Mouse (Mus musculus): ENCODE data around the gene Dglucy. TPM values are rescaled to one million over a fixed set of nuclear protein-coding genes. Genes with fewer than 3 reads are reported as not detected.
A peak's percentile ranks its signal among the peaks of the same experiment; 100 is the strongest.

Dglucy gene
- polyA plus RNA-seq, 1 experiment from 2014 or later = 1.2 TPM

GRCm38 (mm10) chr12:100886877-100887276 lies 108.0 kb downstream of the Dglucy start:
- Histone ChIP-seq H3K27me3 (peaks cover 4% of the 10 kb centered on the region; the same call in 1 of the 2 replicates), H3K4me3 (replicated peaks) (no peak overlapping the region), H3K27ac (replicated peaks) (no peak overlapping the region), H3K4me2 (no peak overlapping the region), H3K4me1 (replicated peaks) (no peaks in the 10 kb centered on the region), H3K36me3 (replicated peaks) (no peaks in the 10 kb centered on the region), H3K9ac (no peak overlapping the region), H3K9me3 (replicated peaks) (no peaks in the 10 kb centered on the region)
- no peak for ATAC-seq (ENCODE audit: insufficient read depth)
- WGBS (ENCODE audit: insufficient replicate concordance) = 62% methylated on average over 4 of the region's 4 CpGs

- Histone ChIP-seq H3K27me3 (peaks cover 4% of the 10 kb centered on the region; the same call in 1 of the 2 replicates), H3K9me3 (replicated peaks) (no peaks in the 10 kb centered on the region), H3K4me1 (replicated peaks) (no peaks in the 10 kb centered on the region), H3K27ac (replicated peaks) (no peak overlapping the region), H3K36me3 (replicated peaks) (no peaks in the 10 kb centered on the region), H3K4me2 (no peak overlapping the region), H3K4me3 (replicated peaks) (no peak overlapping the region), H3K9ac (no peak overlapping the region)
- ATAC-seq (ENCODE audit: insufficient read depth) = no peak
- WGBS (ENCODE audit: insufficient replicate concordance) = 29% methylated on average over 12 of the region's 12 CpGs
Observed at GRCm38 (mm10) chr12:100887801-100888258, 109.0 kb downstream of the Dglucy start.

- Histone ChIP-seq H3K9me3 (replicated peaks) (no peaks in the 10 kb centered on the region), H3K4me3 (replicated peaks) (no peak overlapping the region), H3K9ac (no peak overlapping the region), H3K36me3 (replicated peaks) (no peaks in the 10 kb centered on the region), H3K27ac (replicated peaks) (no peak overlapping the region), H3K27me3 (peaks cover 4% of the 10 kb centered on the region; the same call in 1 of the 2 replicates), H3K4me2 (no peak overlapping the region), H3K4me1 (replicated peaks) (no peaks in the 10 kb centered on the region)
- ATAC-seq (ENCODE audit: insufficient read depth) = no peak
- WGBS (ENCODE audit: insufficient replicate concordance) = 39% methylated on average over 3 of the region's 3 CpGs
Observed at GRCm38 (mm10) chr12:100890548-100890947, 111.7 kb downstream of the Dglucy start.

- no peak overlapping the region for H3K9ac ChIP-seq
- H3K36me3 ChIP-seq (replicated peaks) = no peaks in the 10 kb centered on the region
- no peak for ATAC-seq (ENCODE audit: insufficient read depth)
- no peak overlapping the region for H3K4me2 ChIP-seq
- H3K4me1 ChIP-seq (replicated peaks) = no peaks in the 10 kb centered on the region
- H3K4me3 ChIP-seq (replicated peaks) = no peak overlapping the region
- H3K27ac ChIP-seq (replicated peaks) = no peak overlapping the region
- peaks cover 43% of the 10 kb centered on the region for H3K27me3 ChIP-seq
- 0% methylated on average over 2 of the region's 2 CpGs for WGBS (ENCODE audit: insufficient replicate concordance)
- no peaks in the 10 kb centered on the region for H3K9me3 ChIP-seq (replicated peaks)
Observed at GRCm38 (mm10) chr12:100895504-100895903, 116.6 kb downstream of the Dglucy start.

- Histone ChIP-seq H3K9ac (no peak overlapping the region), H3K36me3 (replicated peaks) (no peaks in the 10 kb centered on the region), H3K9me3 (replicated peaks) (no peaks in the 10 kb centered on the region), H3K27ac (replicated peaks) (no peak overlapping the region), H3K27me3 (peaks cover 55% of the 10 kb centered on the region), H3K4me1 (replicated peaks) (no peaks in the 10 kb centered on the region), H3K4me2 (no peak overlapping the region), H3K4me3 (replicated peaks) (no peak overlapping the region)
- no peak for ATAC-seq (ENCODE audit: insufficient read depth)
- 24% methylated on average over 3 of the region's 3 CpGs for whole genome bisulfite sequencing (ENCODE audit: insufficient replicate concordance)
Observed at GRCm38 (mm10) chr12:100896661-100897060, 117.8 kb downstream of the Dglucy start.

GRCm38 (mm10) chr12:100897736-100898650 lies 119.1 kb downstream of the Dglucy start:
- H3K4me3 ChIP-seq (replicated peaks) = no peak overlapping the region
- H3K27ac ChIP-seq (replicated peaks) = no peak overlapping the region
- ATAC-seq (ENCODE audit: insufficient read depth) = no peak
- peaks cover 60% of the 10 kb centered on the region for H3K27me3 ChIP-seq
- no peaks in the 10 kb centered on the region for H3K36me3 ChIP-seq (replicated peaks)
- no peak overlapping the region for H3K4me2 ChIP-seq
- no peak overlapping the region for H3K9ac ChIP-seq
- no peaks in the 10 kb centered on the region for H3K9me3 ChIP-seq (replicated peaks)
- 32% methylated on average over 12 of the region's 12 CpGs for WGBS (ENCODE audit: insufficient replicate concordance)
- no peaks in the 10 kb centered on the region for H3K4me1 ChIP-seq (replicated peaks)

GRCm38 (mm10) chr12:100899111-100899640 lies 120.3 kb downstream of the Dglucy start:
- no peaks in the 10 kb centered on the region for H3K36me3 ChIP-seq (replicated peaks)
- 2% methylated on average over 30 of the region's 30 CpGs for WGBS (ENCODE audit: insufficient replicate concordance)
- no peaks in the 10 kb centered on the region for H3K4me1 ChIP-seq (replicated peaks)
- no peak overlapping the region for H3K9ac ChIP-seq
- H3K4me3 ChIP-seq (replicated peaks) = no peak overlapping the region
- ATAC-seq (ENCODE audit: insufficient read depth) = no peak
- H3K9me3 ChIP-seq (replicated peaks) = no peaks in the 10 kb centered on the region
- H3K27ac ChIP-seq (replicated peaks) = no peak overlapping the region
- H3K4me2 ChIP-seq = peak overlapping the region; percentile 10; the same call in 1 of the 2 replicates
- H3K27me3 ChIP-seq = peaks cover 67% of the 10 kb centered on the region

- H3K9ac ChIP-seq = no peak overlapping the region
- no peak for ATAC-seq (ENCODE audit: insufficient read depth)
- H3K36me3 ChIP-seq (replicated peaks) = no peaks in the 10 kb centered on the region
- peaks cover 70% of the 10 kb centered on the region for H3K27me3 ChIP-seq
- H3K27ac ChIP-seq (replicated peaks) = no peak overlapping the region
- H3K4me1 ChIP-seq (replicated peaks) = no peaks in the 10 kb centered on the region
- H3K4me3 ChIP-seq (replicated peaks) = no peak overlapping the region
- no peaks in the 10 kb centered on the region for H3K9me3 ChIP-seq (replicated peaks)
- 61% methylated on average over 6 of the region's 6 CpGs for WGBS (ENCODE audit: insufficient replicate concordance)
- H3K4me2 ChIP-seq = no peak overlapping the region
Observed at GRCm38 (mm10) chr12:100900901-100901300, 122.0 kb downstream of the Dglucy start.

- WGBS (ENCODE audit: insufficient replicate concordance) = 59% methylated on average over 6 of the region's 6 CpGs
- H3K9me3 ChIP-seq (replicated peaks) = no peaks in the 10 kb centered on the region
- H3K4me3 ChIP-seq (replicated peaks) = no peak overlapping the region
- H3K27me3 ChIP-seq = peaks cover 73% of the 10 kb centered on the region
- no peak overlapping the region for H3K27ac ChIP-seq (replicated peaks)
- no peak overlapping the region for H3K4me2 ChIP-seq
- H3K9ac ChIP-seq = no peak overlapping the region
- H3K36me3 ChIP-seq (replicated peaks) = no peaks in the 10 kb centered on the region
- ATAC-seq (ENCODE audit: insufficient read depth) = no peak
- no peaks in the 10 kb centered on the region for H3K4me1 ChIP-seq (replicated peaks)
Observed at GRCm38 (mm10) chr12:100901386-100901785, 122.5 kb downstream of the Dglucy start.

GRCm38 (mm10) chr12:100903761-100904160 lies 124.9 kb downstream of the Dglucy start:
- WGBS (ENCODE audit: insufficient replicate concordance) = 69% methylated on average over 9 of the region's 9 CpGs
- no peak overlapping the region for H3K4me3 ChIP-seq (replicated peaks)
- no peak overlapping the region for H3K27ac ChIP-seq (replicated peaks)
- peaks cover 72% of the 10 kb centered on the region for H3K27me3 ChIP-seq
- peaks cover 6% of the 10 kb centered on the region; the same call in 1 of the 2 replicates for H3K4me1 ChIP-seq (replicated peaks)
- H3K9me3 ChIP-seq (replicated peaks) = no peaks in the 10 kb centered on the region
- no peaks in the 10 kb centered on the region for H3K36me3 ChIP-seq (replicated peaks)
- no peak overlapping the region for H3K9ac ChIP-seq
- ATAC-seq (ENCODE audit: insufficient read depth) = no peak
- H3K4me2 ChIP-seq = no peak overlapping the region

- Histone ChIP-seq H3K9ac (no peak overlapping the region), H3K36me3 (replicated peaks) (peaks cover 2% of the 10 kb centered on the region; the same call in 1 of the 2 replicates), H3K4me2 (no peak overlapping the region), H3K27me3 (peaks cover 47% of the 10 kb centered on the region), H3K27ac (replicated peaks) (no peak overlapping the region), H3K9me3 (replicated peaks) (no peaks in the 10 kb centered on the region), H3K4me1 (replicated peaks) (peaks cover 6% of the 10 kb centered on the region; the same call in 1 of the 2 replicates), H3K4me3 (replicated peaks) (no peak overlapping the region)
- 58% methylated on average over 5 of the region's 5 CpGs for WGBS (ENCODE audit: insufficient replicate concordance)
- ATAC-seq (ENCODE audit: insufficient read depth) = no peak
Observed at GRCm38 (mm10) chr12:100906861-100907260, 128.0 kb downstream of the Dglucy start.
